Mouse (Mus musculus) brain, embryonic 14.5 days (tissue): ENCODE results near the gene Rnf11. TPM values are rescaled to one million over a fixed set of nuclear protein-coding genes. Genes with fewer than 3 reads are reported as not detected.

ENCODE experiments used
- DNase-seq: peaks from one replicate; pipeline ENCODE4 v3.0.0-alpha.2; 2011; ENCODE audit warnings: low read depth
- CTCF ChIP-seq: fragments of 200-500 bp; IDR thresholded peaks from 2 replicates; pipeline ENCODE4 v1.5.1; 2012; ENCODE audit warnings: inconsistent platforms, mild to moderate bottlenecking, moderate library complexity, borderline replicate concordance; ENCODE audit not compliant: insufficient read depth, insufficient read length; ENCODE audit errors: extremely low read depth
- POLR2A ChIP-seq: fragments of 200-500 bp; IDR thresholded peaks from 2 replicates; pipeline ENCODE4 v1.6.1; 2012; ENCODE audit warnings: mild to moderate bottlenecking, inconsistent platforms, borderline replicate concordance; ENCODE audit not compliant: poor library complexity, insufficient read depth, insufficient read length, severe bottlenecking; ENCODE audit errors: extremely low read depth
- polyA plus RNA-seq: library from polyadenylated mRNA; depleted of rRNA; stranded (reverse); fragments of >200 nt; gene quantifications from 2 replicates; pipeline ENCODE4 v1.2.3, GENCODE M21; 2012

The Rnf11 gene
- polyA plus RNA-seq, 1 experiment = 77.3 TPM

DNA sequence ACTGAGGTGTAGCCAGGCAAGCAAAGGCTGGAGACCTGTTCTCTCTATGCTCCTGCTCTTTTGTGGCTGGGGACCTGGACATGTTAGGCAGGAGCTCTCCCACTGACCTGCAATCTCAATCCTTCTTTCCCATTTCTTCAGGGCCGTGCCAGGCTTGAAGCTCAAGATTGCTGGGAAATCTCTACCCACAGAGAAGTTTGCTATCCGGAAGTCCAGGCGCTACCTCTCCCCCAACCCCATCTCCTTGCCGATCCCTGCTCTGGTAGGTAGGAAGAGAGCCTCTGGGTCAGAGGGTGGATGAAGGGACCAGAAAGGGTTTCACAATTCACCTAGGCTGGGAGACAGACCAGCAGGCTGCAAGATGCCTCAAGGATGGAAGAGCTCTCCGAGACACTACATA is 44.1 kb downstream of the Rnf11 start:
- TF ChIP-seq POLR2A (no peak), CTCF (no peak)
- DNase-seq = no peak

DNA sequence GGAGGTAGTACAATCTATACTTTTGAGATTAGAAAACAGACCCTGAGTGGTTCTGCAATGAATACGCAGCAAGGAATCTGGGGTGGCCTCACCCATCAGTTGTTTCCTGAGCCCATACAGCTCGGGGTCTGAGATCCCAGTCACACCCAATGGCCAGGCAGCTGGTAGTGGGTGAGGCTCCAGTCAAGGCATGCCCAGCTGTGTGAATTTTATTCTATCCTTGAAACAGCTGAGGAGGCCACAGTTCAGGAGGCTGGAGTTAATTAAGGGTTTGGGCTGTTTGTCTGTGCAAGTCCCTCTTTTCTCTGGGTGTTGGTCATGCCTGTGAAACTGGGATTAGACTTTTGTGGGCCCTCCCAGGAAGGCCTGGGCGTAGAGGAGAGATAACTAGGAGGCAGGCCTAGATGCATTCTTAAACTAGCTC is 44.7 kb downstream of the Rnf11 start:
- no peak for DNase-seq
- TF ChIP-seq CTCF = no peak
- TF ChIP-seq POLR2A = no peak

DNA sequence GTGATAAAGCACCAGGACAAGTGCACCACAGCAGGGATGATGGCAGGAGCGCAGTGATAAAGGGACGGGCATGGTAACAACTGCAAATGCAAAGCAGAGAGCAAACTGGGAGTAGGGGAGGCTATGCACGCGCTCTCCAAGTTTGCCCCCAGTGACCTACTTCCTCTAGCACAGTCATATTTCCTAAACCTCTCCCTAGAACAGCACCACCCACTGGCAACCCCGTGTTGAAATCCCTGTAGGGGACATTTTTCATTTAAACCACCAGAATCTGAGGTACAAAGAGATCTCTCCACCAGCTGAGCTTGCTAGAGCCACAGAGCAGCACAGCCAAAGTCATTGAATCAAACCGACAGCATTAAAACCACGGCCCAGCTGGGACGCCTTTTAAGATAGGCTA is 45.4 kb downstream of the Rnf11 start:
- DNase-seq = no peak
- TF ChIP-seq CTCF (no peak), POLR2A (no peak)

DNA sequence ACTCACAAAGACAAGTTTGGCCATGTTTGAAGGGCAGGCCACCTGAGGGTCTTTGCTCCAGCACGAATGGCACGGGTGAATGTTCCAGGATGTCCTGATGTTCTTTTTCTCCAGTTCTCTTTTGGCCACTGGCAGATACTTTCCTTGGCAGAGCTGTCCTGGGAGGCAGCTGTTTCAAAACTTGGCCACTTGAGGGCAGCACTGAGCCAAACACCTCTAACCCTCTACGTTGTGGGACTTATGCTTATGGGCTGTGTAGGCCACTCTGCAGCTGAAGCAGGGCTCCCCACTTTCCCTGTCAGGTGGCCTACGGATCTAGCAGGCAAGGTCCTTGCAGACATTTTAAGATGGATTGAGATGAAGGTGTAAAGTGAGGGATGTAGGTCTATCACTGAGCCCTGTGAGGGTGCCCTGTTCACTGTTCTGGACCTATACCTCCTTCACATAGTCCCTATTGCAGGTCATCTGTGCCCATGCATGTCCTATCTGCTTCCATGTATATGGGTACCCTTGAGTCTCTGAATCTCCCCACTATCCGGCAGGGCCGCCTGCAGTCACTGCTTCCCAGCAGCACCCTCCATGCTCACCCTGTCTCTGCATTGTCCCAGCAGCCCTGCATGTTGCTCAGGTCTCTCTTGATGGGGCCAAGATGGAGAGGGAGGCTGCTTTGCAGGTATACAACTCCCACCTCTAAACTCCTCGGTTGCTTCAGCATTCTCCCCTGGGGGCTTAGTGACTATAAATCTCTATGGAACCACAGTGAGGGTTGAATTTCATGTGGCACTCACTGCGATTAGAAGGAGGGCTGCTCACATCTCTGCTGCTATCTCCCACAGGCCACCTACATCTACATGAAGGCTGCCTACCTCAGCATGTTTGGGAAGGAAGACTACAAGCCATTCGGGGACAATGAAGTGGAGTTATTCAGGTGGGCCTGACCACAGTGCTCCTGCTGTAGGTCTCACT is 46.3 kb downstream of the Rnf11 start:
- peak; percentile 72 for DNase-seq
- TF ChIP-seq POLR2A (no peak), CTCF (peak; percentile 89)

DNA sequence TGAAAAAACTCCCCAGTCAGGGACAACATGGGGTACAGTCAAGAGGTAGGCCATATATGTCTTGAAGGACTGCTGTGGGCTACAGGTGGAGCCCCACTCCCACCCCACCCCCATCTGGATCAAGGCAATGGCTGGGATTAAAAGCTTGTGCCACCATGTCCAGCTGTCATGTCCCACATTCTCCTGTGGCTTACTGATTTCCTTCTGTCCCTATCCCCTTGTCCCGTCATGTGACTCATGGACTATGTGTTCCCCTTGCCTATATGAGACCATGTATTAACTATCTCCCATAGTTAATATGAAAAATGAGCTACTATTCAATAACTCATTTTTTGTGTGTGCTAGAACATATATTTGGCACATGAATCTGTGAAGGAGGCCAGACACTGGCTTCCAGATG is 50.3 kb downstream of the Rnf11 start:
- TF ChIP-seq POLR2A (no peak), CTCF (no peak)
- no peak for DNase-seq

DNA sequence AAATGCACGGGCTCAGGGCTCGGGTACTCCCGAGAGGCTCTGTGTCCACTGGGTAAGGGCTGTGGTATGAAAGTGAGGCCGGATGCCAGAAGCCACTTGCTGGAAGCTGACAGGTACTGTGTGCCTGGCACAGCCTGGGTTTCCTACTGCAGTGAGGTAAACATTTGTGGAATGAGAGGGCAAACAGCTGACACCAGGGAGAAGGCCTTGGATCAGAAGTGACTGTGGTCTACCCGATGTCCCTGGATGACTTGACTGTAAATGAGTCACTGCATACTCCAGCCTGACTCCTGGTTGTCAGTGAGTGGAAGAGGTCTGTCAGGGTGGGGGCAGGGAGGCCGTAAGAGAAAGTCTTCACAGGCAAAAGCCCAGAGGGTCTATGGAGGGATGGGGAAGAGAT is 50.9 kb downstream of the Rnf11 start:
- TF ChIP-seq POLR2A (no peak), CTCF (no peak)
- no peak for DNase-seq

DNA sequence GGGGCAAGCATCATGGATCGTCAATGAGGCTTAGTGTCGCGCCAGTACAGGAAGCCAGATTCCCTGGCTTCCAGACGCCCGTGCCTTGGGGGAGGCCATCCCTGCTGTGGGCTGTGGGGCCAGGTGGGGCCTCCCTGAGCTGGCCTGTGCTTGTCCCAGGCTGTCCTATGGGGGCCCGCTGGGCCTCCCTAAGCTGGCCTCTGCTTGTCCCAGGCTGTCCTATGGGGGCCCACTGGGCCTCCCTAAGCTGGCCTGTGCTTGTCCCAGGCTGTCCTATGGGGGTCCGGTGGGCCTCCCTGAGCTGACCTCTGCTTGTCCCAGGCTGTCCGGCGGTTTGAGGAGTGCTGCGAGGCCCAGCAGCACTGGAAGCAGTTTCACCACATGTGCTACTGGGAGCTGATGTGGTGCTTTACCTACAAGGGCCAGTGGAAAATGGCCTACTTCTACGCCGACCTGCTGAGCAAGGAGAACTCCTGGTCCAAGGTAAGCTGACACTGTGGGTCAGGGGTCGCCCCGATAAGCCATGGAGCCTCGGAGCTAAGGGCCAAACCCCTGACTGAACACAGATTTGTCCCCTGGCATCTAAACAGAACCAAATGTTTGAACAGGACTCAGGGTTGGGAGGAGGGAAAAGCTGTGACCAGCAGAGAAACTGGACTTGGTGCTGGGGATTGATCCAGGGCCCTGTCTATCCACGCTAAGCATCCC is 51.7 kb downstream of the Rnf11 start:
- DNase-seq = no peak
- TF ChIP-seq CTCF (no peak), POLR2A (no peak)

DNA sequence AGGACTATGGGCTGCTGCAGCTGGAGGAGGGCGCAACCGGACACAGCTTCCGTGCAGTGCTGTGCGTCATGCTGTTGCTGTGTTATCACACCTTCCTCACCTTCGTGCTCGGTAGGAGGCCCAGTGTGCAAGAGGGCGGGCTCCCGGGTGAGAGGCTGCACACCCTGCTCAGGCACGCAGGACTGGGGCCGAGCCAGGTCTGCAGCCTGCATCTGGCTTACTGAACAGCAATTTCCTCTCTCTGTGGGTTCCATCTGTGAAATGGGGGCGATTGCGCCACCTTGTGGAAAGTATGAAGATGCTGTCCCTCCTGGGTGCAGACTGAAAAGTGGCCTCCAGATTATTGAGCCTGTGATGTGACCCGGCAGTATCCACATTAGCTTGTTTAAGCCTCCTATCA is 53.7 kb downstream of the Rnf11 start:
- DNase-seq = peak; percentile 65
- TF ChIP-seq CTCF = peak; percentile 44; the same call in 1 of the 2 replicates
- TF ChIP-seq POLR2A = no peak

DNA sequence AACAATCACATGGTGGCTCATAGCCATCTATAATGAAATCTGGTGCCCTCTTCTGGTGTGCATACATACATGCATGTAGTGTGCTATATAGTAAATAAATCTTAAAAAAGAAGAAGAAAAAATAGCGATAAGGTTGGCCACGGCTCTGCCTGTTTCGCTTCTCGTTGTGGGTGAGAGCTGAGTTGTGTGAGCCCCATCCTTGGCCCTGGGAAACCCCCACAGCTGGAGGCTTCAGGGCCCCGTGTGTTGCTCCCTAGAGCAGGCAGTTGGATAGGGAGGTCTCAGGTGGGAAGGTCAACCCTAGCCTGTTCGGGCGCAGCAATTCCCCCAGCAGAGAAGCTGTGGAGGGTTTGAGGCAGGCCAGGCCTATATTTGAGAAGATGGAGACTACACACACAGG is 54.3 kb downstream of the Rnf11 start:
- no peak for TF ChIP-seq POLR2A
- no peak for TF ChIP-seq CTCF
- DNase-seq = no peak

DNA sequence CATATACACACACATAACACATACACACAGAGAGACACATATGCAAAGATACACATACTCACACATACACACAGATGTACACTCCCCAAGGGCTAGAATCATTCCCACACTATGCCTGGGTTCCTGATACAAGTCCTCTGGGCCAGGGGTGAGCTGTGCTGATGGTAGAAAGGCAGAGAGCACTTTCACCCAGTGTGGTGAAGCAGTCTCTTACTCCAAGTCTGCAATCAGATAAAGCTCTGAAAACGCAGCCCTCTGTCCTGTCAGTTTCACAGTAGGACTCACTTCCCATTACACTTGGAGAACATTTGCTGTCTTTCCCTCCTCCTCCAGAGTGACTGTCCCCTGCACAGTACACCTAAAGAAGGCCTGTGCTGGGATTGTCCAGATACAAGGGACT is 57.5 kb downstream of the Rnf11 start:
- TF ChIP-seq CTCF (no peak), POLR2A (no peak)
- DNase-seq = no peak

DNA sequence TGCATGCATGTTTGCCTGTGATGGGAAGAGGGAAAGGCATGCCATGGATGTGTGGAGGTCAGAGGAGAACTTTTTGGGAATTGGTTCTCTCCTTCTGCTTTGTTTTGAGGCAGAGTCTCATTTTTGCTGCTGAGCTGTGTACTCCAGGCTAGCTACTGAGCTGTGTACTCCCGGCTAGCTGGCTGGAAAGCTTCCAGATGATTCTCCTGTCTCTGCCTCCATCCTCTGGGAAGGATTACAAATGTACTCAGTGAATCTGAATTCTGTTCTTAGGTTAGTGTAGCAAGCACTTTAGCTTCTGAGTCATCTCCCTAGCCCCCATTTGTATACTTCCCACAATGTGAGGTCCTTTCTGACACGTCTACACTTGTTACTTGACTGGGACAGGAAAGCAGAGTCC is 61.1 kb downstream of the Rnf11 start:
- TF ChIP-seq POLR2A (no peak), CTCF (no peak)
- DNase-seq = no peak

DNA sequence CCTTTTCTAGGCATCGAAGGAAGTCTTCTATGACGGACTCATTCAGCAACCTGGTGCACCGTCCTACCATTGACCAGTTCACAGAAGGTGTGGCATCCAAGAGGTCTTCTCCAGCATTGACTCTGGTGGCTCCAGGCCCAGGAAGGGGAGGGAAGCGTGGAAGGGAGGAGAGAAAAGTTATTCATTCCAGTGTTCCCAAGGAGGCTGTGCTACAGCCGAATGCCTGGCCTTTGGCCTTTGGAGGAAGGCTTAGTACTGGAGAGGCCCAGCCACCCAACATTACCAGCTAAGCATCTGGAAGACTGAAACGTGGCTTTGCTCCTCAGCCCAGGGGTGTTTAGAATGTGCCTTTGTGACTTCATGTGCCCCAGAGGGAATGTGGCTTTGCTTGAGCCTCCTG is 62.1 kb downstream of the Rnf11 start:
- TF ChIP-seq CTCF = no peak
- no peak for TF ChIP-seq POLR2A
- DNase-seq = no peak

DNA sequence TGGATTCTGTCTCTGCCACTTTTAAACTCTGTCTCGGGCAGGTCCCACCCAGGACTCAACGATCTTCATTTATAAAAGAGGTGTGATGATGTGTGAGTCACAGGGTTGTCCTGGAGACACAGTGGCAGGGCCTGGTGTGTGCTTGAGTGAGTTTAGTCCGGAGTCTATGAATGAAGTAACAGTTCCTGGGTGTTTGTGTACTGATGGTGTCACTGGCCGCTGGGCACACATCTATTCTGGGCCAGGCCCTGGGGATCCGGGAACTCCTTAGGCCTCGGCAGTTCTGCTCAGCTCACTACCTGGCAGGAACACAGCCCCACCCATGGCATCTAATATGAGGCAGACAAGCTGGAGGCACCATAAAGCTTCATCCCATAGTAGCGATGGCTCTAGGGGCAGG is 62.9 kb downstream of the Rnf11 start:
- no peak for DNase-seq
- TF ChIP-seq CTCF = no peak
- no peak for TF ChIP-seq POLR2A
